In genomic region chr5:118757396-118758301, GRCm38 (mm10) we compare ENCODE assay signal across 10 mouse cellular contexts.
DNase-seq lines count a peak whose midpoint lies in the region; ATAC-seq lines count a peak whose summit lies in the region.
"Had no signal": no experiment of that assay in that cellular context is flagged by ENCODE, and none has a peak within 500 bp of the region (broad histone marks: within the 10 kb centered on the region; RNA-seq: fewer than 3 reads in every experiment).

No protein-coding gene starts in this region.

- DNase-seq in hindbrain, embryonic 10.5 days (ENCODE audit: low spot score), result peak; percentile 18
- DNase-seq in midbrain, embryonic 10.5 days (ENCODE audit: low spot score), result peak; percentile 24
- DNase-seq in midbrain, embryonic 11.5 days (ENCODE audit: low spot score, missing footprints), result no peak
- peak; percentile 42 to 66 for DNase-seq in kidney, postnatal 25 days
- peak; percentile 36 for DNase-seq in yolk sac, embryonic 10.5 days (ENCODE audit: low spot score)
- no peak for DNase-seq in thymus, postnatal 36 days
- DNase-seq: cerebellum, postnatal 25 days; heart, postnatal 36 days had no signal

- H3K4me3 ChIP-seq in hindbrain, embryonic 10.5 days, result no peak overlapping the region
- no peak overlapping the region for H3K4me3 ChIP-seq in hindbrain, embryonic 13.5 days
- no peak overlapping the region for H3K4me3 ChIP-seq in midbrain, embryonic 10.5 days
- no peak overlapping the region for H3K4me3 ChIP-seq in midbrain, embryonic 11.5 days (ENCODE audit: low read depth, low read length)
- H3K4me3 ChIP-seq: erythroblast, embryonic 14.5 days had no signal

- no peak for ATAC-seq in hindbrain, embryonic 13.5 days (ENCODE audit: low FRiP score)
- no peak for ATAC-seq in midbrain, embryonic 11.5 days (ENCODE audit: low FRiP score)

- H3K4me2 ChIP-seq in hindbrain, embryonic 13.5 days, result no peak overlapping the region
- H3K4me2 ChIP-seq in midbrain, embryonic 11.5 days, result no peak overlapping the region

- H3K36me3 ChIP-seq in hindbrain, embryonic 10.5 days, result peaks cover 100% of the 10 kb centered on the region
- peaks cover 96% of the 10 kb centered on the region for H3K36me3 ChIP-seq in hindbrain, embryonic 13.5 days
- peaks cover 99% of the 10 kb centered on the region for H3K36me3 ChIP-seq in midbrain, embryonic 10.5 days
- peaks cover 16% of the 10 kb centered on the region; the same call in 1 of the 2 replicates for H3K36me3 ChIP-seq in midbrain, embryonic 11.5 days (ENCODE audit: control insufficient read depth, insufficient read depth, low read length)

- H3K27ac ChIP-seq in hindbrain, embryonic 10.5 days, result no peak overlapping the region
- H3K27ac ChIP-seq in hindbrain, embryonic 13.5 days, result no peak overlapping the region
- no peak overlapping the region for H3K27ac ChIP-seq in midbrain, embryonic 10.5 days (replicated peaks)
- H3K27ac ChIP-seq in midbrain, embryonic 11.5 days (ENCODE audit: low read depth, low read length), result no peak overlapping the region

- no peak overlapping the region for H3K9ac ChIP-seq in hindbrain, embryonic 13.5 days
- no peak overlapping the region for H3K9ac ChIP-seq in midbrain, embryonic 11.5 days (ENCODE audit: low read length)

- no peaks in the 10 kb centered on the region for H3K27me3 ChIP-seq in hindbrain, embryonic 10.5 days (ENCODE audit: insufficient read depth, poor library complexity, severe bottlenecking)
- no peaks in the 10 kb centered on the region for H3K27me3 ChIP-seq in hindbrain, embryonic 13.5 days
- H3K27me3 ChIP-seq in midbrain, embryonic 10.5 days (ENCODE audit: low read depth, poor library complexity, severe bottlenecking), result no peaks in the 10 kb centered on the region
- no peaks in the 10 kb centered on the region for H3K27me3 ChIP-seq in midbrain, embryonic 11.5 days (ENCODE audit: control insufficient read depth, insufficient read depth, low read length)

- H3K9me3 ChIP-seq in hindbrain, embryonic 10.5 days, result no peaks in the 10 kb centered on the region
- H3K9me3 ChIP-seq in hindbrain, embryonic 13.5 days, result no peaks in the 10 kb centered on the region
- H3K9me3 ChIP-seq in midbrain, embryonic 10.5 days (replicated peaks), result no peaks in the 10 kb centered on the region
- no peaks in the 10 kb centered on the region for H3K9me3 ChIP-seq in midbrain, embryonic 11.5 days (ENCODE audit: control insufficient read depth, low read length)

- 73% methylated on average over 17 of the region's 17 CpGs for WGBS in hindbrain, embryonic 10.5 days
- 73% methylated on average over 17 of the region's 17 CpGs for WGBS in hindbrain, embryonic 13.5 days
- WGBS in midbrain, embryonic 10.5 days, result 70% methylated on average over 17 of the region's 17 CpGs
- 65% methylated on average over 17 of the region's 17 CpGs for WGBS in midbrain, embryonic 11.5 days

- H3K4me1 ChIP-seq in hindbrain, embryonic 10.5 days (replicated peaks), result peaks cover 2% of the 10 kb centered on the region; the same call in 1 of the 2 replicates
- H3K4me1 ChIP-seq in hindbrain, embryonic 13.5 days (replicated peaks), result peaks cover 21% of the 10 kb centered on the region
- peaks cover 12% of the 10 kb centered on the region for H3K4me1 ChIP-seq in midbrain, embryonic 10.5 days
- no peaks in the 10 kb centered on the region for H3K4me1 ChIP-seq in midbrain, embryonic 11.5 days (ENCODE audit: control insufficient read depth, insufficient read depth, low read length)

Comparison
In these comparisons a context has a peak if more than half of its experiments do, and no peak if none do; other contexts are left out.
1. DNase-seq: peak in hindbrain, embryonic 10.5 days (single experiment), midbrain, embryonic 10.5 days (single experiment), kidney, postnatal 25 days (2 of 2) and yolk sac, embryonic 10.5 days (single experiment); none in midbrain, embryonic 11.5 days (single experiment) and thymus, postnatal 36 days (0 of 2).